Mouse (Mus musculus) heart, postnatal 14 days (tissue): ENCODE data around the gene Mrps10. TPM values are rescaled to one million over a fixed set of nuclear protein-coding genes. Genes with fewer than 3 reads are reported as not detected.

Experiments
- DNase-seq, 2 experiments: peaks; one replicate each; pipeline ENCODE4 v3.0.0; 2021 to 2022
- intact Hi-C: fragments of 180-260 bp; cut with DNase I; formaldehyde crosslinking; loops from one replicate; pipeline ENCODE4 v1.15.1; 2025
- long read RNA-seq, 2 experiments: library from polyadenylated mRNA; stranded (forward); transcript quantifications; one replicate each; pipeline ENCODE4 v2.0.0; 2021
- total RNA-seq, 2 experiments: library from RNA; stranded (reverse); gene quantifications; 2 replicates each; pipeline ENCODE4 v1.2.3; 2021

The Mrps10 gene
- 10 to 100 TPM; 25.1 to 26.2 TPM for total RNA-seq
- long read RNA-seq, experiment 1, transcript Mrps10-204 (7 exons, 1,017 nt): major isoform, 24 of 48 reads
- long read RNA-seq, experiment 1, transcript Mrps10-203 (7 exons, 1,018 nt): minor isoform, 22 of 48 reads
- long read RNA-seq, experiment 1, partial matches to known transcripts: 0 of 48 reads
- long read RNA-seq, experiment 1, other reads (novel, unspliced or antisense): 2 of 48 reads
- long read RNA-seq, experiment 2, transcript Mrps10-203 (7 exons, 1,018 nt): minor isoform, 22 of 51 reads
- long read RNA-seq, experiment 2, transcript Mrps10-204 (7 exons, 1,017 nt): major isoform, 25 of 51 reads
- long read RNA-seq, experiment 2, partial matches to known transcripts: 2 of 51 reads
- long read RNA-seq, experiment 2, other reads (novel, unspliced or antisense): 2 of 51 reads

GRCm38 (mm10) chr17:47368401-47369086 lies at the start of gene Mrps10:
Gene Mrps10, plus strand, starts transcription at chr17:47368887.
- DNase-seq: peak; percentile 79 to 88
- intact Hi-C loops: no loop called here

GRCm38 (mm10) chr17:47318972-47319625 lies 49.6 kb upstream of the Mrps10 start:
- DNase-seq: no peak
- intact Hi-C loops: no loop called here

GRCm38 (mm10) chr17:47319761-47320160 lies 48.9 kb upstream of the Mrps10 start:
- intact Hi-C loops: no loop called here
- no peak for DNase-seq

GRCm38 (mm10) chr17:47322128-47322990 lies 46.3 kb upstream of the Mrps10 start:
- no peak for DNase-seq

GRCm38 (mm10) chr17:47322991-47323295 lies 45.7 kb upstream of the Mrps10 start:
- intact Hi-C loops: no loop called here
- DNase-seq: no peak

More at GRCm38 (mm10) chr17:47322128-47322990, 46.3 kb upstream of the Mrps10 start:
- intact Hi-C loops: no loop called here

- intact Hi-C loops: no loop called here
- no peak for DNase-seq
Measured at GRCm38 (mm10) chr17:47327559-47327958, 41.1 kb upstream of the Mrps10 start.

- no peak for DNase-seq
- intact Hi-C loops: no loop called here
Measured at GRCm38 (mm10) chr17:47327969-47328368, 40.7 kb upstream of the Mrps10 start.

GRCm38 (mm10) chr17:47328552-47329343 lies 39.9 kb upstream of the Mrps10 start:
- no peak for DNase-seq
- intact Hi-C loops: no loop called here

GRCm38 (mm10) chr17:47330616-47331015 lies 38.1 kb upstream of the Mrps10 start:
- no peak for DNase-seq
- intact Hi-C loops: loop anchor here (5.0 kb wide), 3 partner anchors 188 to 288 kb away; no protein-coding TSS in a partner anchor

- DNase-seq: peak; percentile 30 to 42
- intact Hi-C loops: loop anchor here (5.0 kb wide), 3 partner anchors 190 to 290 kb away; no protein-coding TSS in a partner anchor
Measured at GRCm38 (mm10) chr17:47332001-47332611, 36.6 kb upstream of the Mrps10 start.

- DNase-seq: peak in 1 of 2 experiments; percentile 23
- intact Hi-C loops: loop anchor here (5.0 kb wide), 3 partner anchors 190 to 290 kb away; no protein-coding TSS in a partner anchor
Measured at GRCm38 (mm10) chr17:47332664-47333063, 36.0 kb upstream of the Mrps10 start.

- DNase-seq: no peak
- intact Hi-C loops: loop anchor here (5.0 kb wide), 3 partner anchors 191 to 291 kb away; no protein-coding TSS in a partner anchor
Measured at GRCm38 (mm10) chr17:47333409-47333808, 35.3 kb upstream of the Mrps10 start.

- intact Hi-C loops: no loop called here
Measured at GRCm38 (mm10) chr17:47343121-47343520, 25.6 kb upstream of the Mrps10 start.

GRCm38 (mm10) chr17:47349721-47350319 lies 18.9 kb upstream of the Mrps10 start:
- no peak for DNase-seq
- intact Hi-C loops: no loop called here

More at GRCm38 (mm10) chr17:47343121-47343520, 25.6 kb upstream of the Mrps10 start:
- no peak for DNase-seq

- intact Hi-C loops: no loop called here
- DNase-seq: peak; percentile 48 to 56
Measured at GRCm38 (mm10) chr17:47359964-47360363, 8.7 kb upstream of the Mrps10 start.

GRCm38 (mm10) chr17:47361343-47361742 lies 7.3 kb upstream of the Mrps10 start:
- intact Hi-C loops: no loop called here
- no peak for DNase-seq

- intact Hi-C loops: no loop called here
Measured at GRCm38 (mm10) chr17:47369087-47369443, 378 bp downstream of the Mrps10 start.

GRCm38 (mm10) chr17:47371451-47371850 lies 2.8 kb downstream of the Mrps10 start:
- peak; percentile 48 to 75 for DNase-seq
- intact Hi-C loops: loop anchor here (5.0 kb wide), 1 partner anchor 111 kb away; no protein-coding TSS in a partner anchor

More at GRCm38 (mm10) chr17:47369087-47369443, 378 bp downstream of the Mrps10 start:
- DNase-seq: peak in 1 of 2 experiments; percentile 11
